Mouse (Mus musculus): Measurements from ENCODE around the gene Pde4dip.

Gene Pde4dip

DNA sequence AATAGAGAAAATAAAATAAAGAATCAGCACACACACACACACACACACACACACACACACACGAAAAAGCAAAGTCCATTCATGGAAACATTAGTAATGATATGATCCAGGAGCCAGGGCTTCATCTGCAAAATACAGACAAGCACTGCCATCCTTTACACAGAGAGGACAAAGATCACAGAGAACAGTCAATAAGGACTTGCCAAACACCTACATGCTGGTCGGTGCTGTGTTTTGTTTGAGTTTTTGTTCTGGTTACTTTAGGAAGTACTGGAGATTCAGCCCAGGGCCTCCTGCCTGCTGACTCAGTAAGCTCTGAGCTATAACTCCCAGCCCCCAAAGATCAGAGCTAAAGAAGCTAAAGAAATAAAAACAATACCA lies 43.7 kb downstream of the Pde4dip start:
- CTCF ChIA-PET, result no interaction called here

DNA sequence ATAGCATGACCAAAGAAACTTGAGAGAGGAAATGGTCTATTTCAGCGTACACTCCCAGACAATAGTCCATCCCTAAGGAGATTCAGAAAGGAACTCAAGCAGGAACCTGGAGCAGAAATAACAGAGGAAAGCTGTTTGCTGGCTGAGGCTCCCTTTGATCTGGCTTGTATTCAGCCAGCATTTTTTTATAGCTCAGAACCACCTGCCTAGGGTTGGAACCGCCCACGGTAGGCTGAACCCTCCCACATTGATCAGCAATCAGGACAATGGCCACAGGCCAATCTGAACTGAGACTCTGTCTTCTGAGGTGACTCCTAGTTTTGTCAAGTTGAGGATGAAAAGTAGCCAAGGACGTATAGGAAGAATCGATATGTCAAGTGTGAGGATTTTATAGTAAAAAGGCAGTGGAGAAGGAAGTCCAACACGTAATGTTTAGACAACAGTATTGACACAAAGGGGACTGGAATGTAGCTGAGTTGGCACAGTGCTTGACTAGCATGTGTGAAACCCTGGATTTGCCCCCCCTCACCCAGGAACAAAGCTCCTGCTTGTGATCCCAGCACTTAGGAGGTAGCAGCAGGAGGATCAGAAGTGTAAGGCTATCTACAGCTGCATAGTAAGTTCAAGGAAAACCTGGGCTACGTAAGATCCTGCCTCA lies 44.2 kb downstream of the Pde4dip start:
- CTCF ChIA-PET, result no interaction called here

DNA sequence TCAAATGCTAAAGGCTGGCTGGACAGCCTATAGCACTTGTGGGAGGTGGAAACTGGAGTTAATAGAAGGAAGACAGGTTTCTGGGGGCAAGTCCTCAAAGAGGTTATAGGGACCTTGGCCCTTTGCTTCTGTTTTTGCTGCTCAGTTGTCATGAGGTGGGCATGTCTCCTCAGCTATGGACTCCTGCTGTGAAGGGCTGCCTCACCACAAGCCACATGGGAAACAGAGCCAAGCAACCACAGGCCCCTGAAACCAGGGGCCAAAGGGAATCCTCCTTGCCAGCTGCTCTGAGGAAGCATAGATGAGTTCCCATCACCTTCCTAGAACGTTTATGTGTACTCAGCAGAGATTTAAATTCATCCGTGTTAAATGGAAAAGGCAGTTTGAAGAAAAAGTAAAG lies 45.9 kb downstream of the Pde4dip start:
- CTCF ChIA-PET, result no interaction called here

DNA sequence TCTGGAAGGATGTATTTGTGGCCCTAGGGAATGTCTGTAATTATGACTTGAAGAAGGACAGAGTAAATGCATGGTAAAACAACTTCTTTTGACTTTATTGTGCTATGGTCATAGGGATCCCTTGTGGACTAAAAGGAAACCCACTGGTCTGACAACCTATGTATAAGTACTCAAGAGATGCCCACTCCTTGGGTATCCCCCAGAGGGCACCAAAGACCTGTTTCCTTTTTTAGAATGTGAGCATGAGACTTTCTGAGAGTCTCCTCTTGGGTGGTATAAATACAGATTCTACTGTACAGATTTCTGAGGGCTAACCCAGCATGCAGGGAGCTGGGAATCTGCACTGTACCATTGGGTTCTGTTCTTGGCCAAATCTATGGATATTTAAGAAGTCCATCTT lies 48.1 kb downstream of the Pde4dip start:
- CTCF ChIA-PET, result no interaction called here

DNA sequence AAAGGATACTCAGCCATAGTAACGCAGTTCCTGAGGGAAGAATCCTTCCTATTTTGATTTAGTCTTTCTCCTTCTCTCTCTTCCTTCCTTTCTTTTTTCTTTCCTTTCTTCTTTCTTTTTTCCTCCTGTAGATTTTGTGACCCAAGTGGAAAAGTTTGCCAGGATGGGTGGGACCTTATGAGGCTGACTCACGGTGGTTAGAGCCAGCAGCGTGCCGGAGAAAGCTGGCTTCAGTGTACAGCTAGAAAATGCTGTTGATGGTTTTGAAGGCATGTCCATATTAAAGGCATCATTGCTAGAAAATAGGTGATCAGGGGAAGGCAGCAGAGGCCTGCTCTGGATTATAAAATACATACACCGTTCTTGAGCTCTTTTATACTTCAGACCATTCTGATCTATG lies 52.6 kb downstream of the Pde4dip start:
- CTCF ChIA-PET, result no interaction called here

DNA sequence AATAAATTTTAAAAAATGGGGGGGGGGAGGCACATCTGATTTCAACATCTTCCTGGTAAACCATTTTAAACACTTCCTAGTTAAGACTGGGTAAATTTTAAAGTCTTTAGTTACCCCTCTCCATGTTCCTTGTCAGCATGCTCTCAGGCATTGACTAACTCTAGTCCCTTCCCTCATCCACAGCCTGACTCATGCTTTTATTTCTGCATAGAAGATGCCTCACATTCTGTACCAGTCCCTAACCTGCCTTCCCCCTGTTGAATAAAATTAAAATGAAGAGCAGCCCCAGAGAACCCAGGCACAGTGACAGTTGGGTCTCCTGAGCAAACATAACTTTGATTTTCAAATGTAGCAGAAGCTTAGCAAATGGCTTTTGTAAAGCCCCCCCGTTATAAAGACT lies 53.9 kb downstream of the Pde4dip start:
- CTCF ChIA-PET, result no interaction called here

DNA sequence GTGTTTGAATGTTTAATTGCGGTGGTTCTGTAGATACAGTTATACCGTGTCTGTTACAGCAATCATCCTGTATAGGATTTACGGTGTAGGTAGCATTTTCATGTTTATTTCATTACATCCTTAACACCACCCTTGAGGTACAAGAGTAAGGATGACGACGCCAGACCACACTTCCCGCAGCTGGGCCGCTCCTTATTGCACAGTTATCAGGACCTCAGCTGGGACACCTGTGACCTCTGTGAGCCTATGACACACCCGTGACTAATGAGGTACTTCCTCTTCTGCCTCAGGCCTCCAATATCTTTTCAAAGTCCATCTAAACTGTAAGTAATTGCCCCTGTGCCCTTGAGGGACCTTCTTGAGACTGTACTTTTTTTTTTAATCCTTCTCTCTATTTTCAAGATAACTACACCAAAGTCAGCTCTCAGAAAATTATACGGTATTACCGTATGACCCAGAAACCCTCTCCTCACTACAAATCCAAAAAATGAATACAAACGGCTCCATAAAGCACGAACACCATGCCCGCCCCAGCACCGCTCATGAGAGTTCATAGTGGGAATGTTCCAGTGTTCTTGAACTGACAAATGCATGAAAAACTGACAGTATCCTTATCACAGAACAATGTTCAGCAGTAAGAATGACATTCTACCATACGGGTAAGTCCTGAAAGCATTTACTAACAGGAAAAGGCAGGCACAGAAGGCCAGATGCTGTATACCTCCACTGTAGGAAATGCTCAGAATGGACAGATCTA lies 56.8 kb downstream of the Pde4dip start:
- CTCF ChIA-PET, result no interaction called here

DNA sequence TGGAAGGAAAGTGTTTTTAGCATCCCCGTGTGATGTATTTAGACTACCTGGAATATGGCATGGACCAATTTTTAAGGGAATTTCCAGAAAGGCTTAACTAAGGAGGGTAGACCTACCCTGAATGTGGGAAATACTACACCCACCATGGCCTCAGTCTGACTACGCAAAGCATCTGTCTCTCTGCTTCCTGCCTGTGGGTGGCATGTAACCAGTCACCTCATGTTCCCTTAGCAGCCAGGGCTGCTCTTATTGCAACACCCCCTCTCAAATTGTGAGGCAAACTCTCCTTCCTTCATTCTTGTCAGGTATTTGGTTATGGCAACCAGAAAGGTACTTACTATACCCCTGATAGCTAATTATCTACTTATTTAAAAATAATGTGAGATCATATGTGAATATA lies 57.9 kb downstream of the Pde4dip start:
- CTCF ChIA-PET, result no interaction called here

DNA sequence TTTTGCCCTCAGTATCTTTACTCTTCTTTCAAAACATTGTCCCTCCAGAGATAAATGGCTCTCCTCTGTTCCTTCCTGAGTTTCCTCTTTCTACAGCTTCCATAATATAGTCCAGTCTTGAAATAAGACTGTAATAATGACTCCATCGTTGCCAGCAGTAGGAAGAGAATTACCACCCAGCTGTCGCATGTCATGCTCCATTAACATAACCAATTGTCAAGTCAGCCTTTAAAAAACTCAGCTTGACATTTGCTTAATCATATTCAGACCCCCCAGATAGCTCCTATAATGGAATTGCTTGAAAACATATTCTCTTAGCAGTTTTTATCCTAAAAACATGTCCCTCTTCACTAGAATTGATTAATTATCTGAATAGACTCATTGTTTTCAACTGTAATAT lies 58.4 kb downstream of the Pde4dip start:
- CTCF ChIA-PET, result no interaction called here

DNA sequence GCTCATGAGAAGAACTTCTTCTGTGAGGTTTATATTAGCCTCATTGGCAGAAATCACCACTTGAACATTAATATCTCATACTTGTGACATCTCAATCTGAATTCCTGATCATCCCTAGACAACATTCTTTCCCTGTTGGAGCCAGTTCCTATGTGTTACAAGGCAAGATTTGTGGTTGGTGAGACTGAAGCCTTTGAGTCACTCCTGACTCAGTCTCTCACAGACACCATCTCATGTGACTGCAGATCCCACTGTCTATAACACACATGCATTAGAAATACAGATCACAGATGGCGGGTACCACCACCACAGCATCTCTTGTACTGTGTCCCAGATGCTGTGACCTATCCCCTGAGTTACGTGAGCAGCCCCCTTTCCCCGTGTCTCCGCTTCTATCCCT lies 60.2 kb downstream of the Pde4dip start:
- CTCF ChIA-PET, result no interaction called here

DNA sequence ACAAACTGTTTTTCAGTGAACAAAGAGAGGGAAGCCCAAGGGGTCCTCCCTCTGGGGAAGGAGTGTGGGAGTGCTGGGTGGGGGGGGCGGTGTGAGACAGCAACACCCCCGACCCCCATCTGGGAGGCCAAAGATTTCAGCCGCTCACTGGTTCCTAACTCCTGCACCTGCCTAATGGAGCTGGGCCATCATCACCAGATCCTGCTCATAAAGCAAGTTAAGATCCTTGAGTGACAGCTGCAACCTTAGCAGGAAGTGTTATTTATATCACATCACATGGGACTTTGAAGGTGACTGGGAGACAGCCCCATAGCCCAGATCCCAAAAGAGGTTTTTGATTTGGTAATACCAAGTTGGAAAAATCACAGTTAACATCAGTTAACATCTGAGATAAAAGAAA lies 63.3 kb downstream of the Pde4dip start:
- CTCF ChIA-PET, result no interaction called here

DNA sequence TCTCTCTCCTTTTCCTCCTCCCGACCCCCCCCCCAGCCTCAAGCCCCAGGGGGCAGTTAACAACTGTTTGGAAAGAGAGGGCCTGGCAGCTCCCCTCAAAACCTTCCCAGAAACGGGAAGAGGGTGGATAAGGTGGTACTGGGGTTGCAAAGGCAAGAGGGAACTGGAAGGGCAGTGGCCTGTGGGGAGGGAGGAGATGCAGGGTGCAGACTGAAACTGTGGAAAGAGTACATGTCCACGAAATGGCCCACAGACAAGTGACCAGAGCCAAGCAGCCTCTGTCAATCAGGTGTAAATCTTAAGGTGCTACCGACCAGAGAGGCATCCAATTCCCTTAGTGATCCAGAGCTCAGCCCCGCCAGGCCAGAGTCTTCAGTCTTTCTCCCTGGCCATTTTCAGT lies 63.8 kb downstream of the Pde4dip start:
- CTCF ChIA-PET, result interaction anchor here (0.6 kb wide), 1 partner anchor 143 kb away, joined by 8 read pairs; no protein-coding TSS in a partner anchor

DNA sequence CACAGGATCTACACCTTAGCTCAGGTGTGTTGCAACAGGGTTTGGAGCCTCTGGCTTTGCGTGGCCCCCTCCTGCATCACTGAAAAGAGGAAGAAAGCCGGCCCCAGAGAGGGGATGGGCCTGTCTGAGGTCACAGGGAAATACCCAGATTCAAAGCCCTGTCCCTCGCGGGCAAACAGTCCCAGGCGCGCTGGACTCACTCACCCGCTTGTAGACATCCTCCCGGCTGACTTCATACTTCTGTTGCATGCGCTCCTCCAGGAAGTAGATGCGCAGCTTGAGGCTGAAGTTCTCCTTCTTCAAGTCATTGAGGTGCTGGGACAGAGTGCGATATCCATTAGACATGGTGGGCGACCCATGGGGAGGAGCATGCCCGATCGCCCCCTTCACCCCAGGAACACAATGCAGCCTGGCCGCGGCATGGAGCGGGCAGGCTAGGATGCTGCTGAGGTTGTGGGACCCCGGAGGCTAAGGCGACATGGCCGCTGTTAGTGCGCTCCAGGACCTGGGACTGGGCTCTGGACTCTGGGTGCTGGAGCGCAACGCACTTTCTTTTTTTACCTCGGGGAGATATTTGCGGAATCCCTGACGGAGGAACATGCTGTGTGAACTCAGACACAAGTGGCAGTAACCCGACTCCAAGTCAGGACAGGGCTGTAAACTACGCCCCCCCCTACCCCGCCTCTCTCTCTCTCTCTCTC lies 64.3 kb downstream of the Pde4dip start:
- CTCF ChIA-PET, result interaction anchor here (0.6 kb wide), 1 partner anchor 142 kb away, joined by 8 read pairs; no protein-coding TSS in a partner anchor

DNA sequence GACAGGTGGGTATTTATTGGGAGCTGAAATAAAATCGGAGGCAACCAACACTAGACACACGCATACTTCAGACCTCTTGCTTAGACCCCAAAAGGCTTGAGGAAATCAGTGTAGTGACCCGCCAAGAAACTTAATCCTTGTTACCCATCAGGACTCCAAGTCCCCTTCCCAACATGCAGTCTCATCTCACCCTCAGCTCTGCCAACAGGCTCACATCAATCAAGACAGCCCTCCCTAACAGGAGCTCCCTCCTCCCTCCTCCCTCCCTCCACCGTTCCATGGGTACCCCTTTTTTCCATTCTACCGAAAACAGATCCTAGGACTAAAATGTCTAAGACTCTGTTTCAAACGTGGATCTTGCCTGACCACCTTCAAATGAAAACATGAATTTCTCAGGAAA lies 65.1 kb downstream of the Pde4dip start:
- CTCF ChIA-PET, result interaction anchor here (0.7 kb wide), 1 partner anchor 885 kb away, joined by 4 read pairs; no protein-coding TSS in a partner anchor

DNA sequence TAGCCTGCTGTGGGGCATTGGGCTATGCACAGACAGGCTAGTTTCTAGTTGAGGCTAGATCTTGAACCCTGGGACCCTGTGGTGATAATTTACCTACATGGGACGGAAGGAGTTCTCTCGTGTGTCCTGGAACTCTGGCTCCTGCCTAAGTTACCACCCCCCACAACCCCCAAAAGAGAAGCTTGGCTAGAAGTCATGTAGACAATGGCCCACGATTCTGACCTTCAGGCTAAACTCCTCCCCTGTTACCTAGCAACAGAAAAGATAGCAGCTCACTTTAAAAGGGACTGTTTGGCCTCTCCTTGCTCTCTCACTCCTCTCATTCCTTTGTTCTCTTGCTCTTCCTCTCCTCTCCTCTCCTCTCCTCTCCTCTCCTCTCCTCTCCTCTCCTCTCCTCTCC lies 69.5 kb downstream of the Pde4dip start:
- CTCF ChIA-PET, result no interaction called here

DNA sequence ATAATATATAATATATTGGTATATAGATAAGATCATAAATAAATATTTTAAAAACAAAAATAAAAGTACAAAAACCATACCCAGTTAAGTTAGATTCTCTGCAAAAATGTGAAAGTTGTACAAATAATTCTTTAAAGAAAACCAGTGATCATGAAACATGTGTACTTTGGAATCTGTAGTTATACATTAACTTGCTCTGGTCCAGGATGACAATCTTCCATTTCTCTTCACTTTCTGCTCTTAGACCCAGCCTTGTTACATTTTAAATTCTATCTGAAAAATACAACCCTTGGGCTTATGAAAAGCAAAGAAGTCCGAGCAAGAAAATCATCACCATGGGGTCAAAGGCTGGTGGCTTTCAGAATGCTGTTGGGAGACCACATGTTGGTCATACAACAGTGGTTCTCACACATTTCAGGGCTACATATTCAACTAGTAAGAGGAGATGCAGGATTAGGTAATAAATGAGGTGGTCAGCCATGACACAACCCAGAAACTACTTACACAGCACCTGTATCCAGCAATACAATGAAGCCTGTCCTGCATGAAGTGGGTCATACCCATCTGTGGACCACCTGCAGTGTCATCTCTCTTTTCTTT lies 70.0 kb downstream of the Pde4dip start:
- CTCF ChIA-PET, result no interaction called here

DNA sequence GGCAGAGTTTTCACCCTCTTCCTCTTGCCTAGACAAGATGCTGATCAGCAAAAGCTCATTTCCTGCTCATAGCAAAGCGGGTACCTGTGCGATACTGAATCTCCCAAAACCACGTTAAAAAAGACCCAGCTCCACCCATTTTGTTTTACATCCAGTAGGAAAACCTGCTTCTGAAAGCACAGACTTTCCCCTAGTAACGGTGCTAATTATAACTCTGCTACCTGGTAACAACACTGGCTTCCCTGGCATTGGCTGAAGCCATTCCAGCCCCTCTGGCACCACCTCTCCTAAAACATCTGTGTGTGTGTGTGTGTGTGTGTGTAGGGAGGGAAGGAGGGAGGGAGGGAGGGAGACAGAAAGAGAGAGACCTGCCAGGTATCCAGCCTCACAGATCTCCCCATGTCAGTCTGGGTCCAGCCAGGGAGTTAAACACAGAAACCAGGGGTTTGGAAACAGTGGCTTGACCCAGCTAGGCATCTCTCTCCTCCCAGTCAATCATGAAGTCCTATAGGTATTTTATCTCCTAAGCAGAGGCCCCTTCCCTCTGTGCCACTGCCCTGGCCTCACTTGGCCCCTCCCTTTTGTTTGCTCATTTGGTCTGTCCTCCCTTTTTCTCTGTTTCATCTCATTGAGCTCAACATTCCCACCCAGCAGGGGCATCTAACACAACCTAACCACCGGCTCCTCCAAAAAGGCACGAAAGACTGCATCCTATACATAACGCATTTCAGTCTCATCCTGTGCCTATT lies 76.7 kb downstream of the Pde4dip start:
- CTCF ChIA-PET, result no interaction called here

DNA sequence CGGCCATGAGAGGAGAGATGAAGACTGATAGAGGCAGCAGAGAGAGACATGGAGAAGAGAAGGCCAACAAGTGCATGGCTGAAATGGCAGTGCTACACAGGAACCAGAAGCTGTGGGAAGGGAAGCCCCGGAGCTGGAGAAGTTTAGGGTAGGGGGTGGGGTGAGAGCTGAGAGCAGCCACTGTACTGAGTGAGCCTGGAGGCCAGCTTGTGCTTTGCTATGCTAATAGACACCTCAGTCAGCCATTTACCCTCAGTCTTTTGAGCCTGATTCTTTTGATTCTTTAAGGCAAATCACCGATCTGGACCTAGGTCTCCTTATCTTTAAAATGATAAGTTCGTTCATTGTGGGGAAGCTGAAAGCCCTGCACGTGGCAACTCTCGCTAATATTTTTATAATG lies 77.3 kb downstream of the Pde4dip start:
- CTCF ChIA-PET, result no interaction called here

DNA sequence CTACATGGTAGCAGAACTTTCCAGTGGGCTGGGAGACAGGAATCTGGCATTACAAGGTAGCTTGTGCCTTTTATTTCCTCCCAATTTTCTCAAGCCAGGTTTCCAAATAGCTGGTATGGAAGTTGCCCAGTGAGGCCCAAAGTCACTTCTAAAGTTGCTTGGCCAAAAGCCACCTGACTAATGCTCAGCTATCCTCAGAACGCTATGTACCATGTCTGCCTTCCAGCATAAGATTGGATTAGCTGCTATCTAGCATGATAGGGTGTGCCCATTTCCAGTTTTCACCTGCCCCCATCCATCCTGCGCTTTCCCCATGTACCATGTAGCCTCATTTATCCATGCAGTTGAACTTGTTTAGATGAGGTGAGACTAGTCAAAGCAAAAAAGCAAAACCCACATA lies 78.2 kb downstream of the Pde4dip start:
- CTCF ChIA-PET, result no interaction called here

DNA sequence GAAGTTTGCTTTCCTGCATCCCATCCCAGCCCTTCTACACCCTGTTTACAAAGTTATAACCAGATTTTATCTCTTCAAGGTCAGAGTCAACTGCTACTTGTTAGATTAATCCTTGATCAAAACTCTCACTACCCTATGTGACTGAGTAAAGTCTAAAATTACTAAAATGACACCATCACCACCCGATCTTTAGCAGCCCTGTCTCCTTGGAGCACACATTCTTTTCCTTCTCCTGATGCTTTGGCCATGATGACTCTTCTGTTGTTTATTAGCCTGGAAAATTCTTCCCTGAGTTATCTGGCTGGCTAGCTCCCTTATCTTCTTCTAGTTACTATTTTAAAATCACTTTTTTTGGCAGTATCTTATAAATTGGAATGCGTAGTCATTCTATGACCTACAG lies 82.9 kb downstream of the Pde4dip start:
- CTCF ChIA-PET, result no interaction called here

DNA sequence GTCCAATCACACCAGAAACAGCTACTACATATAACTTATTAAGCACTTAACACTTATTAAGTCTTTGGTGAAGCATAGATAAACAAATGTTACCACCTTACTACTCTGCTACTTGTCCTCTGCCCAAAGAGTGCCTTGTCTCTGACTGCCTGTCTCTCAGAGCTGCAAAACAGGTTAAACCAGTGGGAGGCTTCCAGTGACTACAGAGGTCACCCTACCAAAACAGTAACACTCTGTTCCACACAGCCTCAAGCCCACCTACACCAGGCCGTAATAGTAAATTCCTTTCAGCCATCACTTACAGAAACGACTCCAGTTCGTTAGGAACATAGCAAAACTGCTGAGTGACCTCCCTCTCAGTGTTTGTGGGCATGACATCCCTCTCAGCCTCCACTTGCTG lies 84.8 kb downstream of the Pde4dip start:
- CTCF ChIA-PET, result no interaction called here

DNA sequence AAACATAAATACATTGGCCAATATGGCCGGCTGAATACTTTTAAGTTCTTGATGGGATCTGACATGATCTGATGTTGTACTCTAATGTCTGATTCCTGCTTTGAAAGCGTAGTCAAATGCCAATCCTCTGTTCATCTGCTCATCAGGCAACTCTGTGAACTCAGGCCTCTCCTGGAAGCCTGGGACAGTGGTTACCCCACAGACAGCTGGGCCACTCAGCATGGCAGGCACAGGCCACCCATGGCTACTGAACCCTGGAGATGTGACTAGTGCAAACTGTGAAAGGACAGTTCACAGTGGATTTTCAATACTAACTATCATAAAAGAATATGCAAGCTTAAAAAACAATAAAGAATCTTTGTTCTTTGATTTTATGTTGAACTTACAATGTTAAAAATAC lies 85.6 kb downstream of the Pde4dip start:
- CTCF ChIA-PET, result no interaction called here
